Mouse (Mus musculus): ENCODE results near the gene Fgfr4. TPM values are rescaled to one million over a fixed set of nuclear protein-coding genes. Genes with fewer than 3 reads are reported as not detected.

Gene Fgfr4
- polyA plus RNA-seq, 1 experiment from 2014 or later: 0.80 TPM

DNA sequence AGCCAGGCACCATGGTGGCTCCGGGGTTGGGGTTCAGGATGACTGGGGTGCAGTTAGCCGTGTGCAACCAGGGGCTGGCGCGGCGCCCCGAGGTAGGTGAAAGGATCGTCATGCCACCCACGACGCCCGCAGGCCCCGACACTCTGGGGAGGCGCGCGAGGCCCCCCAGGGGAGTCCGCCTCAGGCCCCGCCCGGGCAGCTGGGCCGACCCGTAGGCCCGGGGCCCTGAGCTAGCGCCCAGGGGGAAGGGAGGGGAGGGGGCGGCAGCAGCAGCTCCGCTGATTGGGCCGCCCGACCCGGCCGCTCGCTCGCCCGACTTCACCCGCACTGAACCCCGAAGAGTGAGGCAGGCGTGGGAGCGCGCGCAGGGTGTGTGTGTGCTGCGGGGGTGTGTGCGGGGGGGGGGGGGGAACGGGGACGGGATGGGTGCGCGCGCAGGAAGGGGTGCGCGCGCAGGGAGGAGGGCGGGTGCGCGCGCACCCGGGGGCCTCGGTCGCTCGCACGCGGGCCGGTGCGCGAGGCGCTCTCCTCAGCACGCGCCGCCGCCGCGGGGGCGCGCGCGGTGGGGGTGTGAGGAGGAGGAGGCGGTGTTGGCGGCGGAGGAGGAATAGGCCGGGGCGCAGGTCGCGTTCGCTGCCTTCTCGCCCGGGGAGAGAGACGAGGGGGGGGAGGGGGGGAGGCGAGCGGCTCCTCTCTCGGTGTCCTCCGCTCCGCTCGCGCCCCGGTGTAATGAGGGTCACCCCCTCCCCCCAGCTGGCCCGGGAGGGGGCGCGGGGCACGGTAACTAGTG is 59.0 kb downstream of the Fgfr4 start:
- H3K4me3 ChIP-seq (ENCODE audit: low read length): peak overlapping the region; percentile 82
- no peaks in the 10 kb centered on the region for H3K9me3 ChIP-seq (replicated peaks; ENCODE audit: control insufficient read depth, low read length)
- H3K27me3 ChIP-seq (ENCODE audit: control insufficient read depth, insufficient read depth, low read length): no peaks in the 10 kb centered on the region
- WGBS: under 1% methylated on average over 34 of the region's 93 CpGs
- peak; percentile 81 for ATAC-seq (replicated peaks; ENCODE audit: extremely low read depth, insufficient read depth, low FRiP score)
- H3K4me2 ChIP-seq (ENCODE audit: low read depth, low read length): peak overlapping the region; percentile 80
- peak overlapping the region; percentile 99 for H3K9ac ChIP-seq (ENCODE audit: low read length)
- peaks cover 35% of the 10 kb centered on the region for H3K4me1 ChIP-seq (ENCODE audit: control insufficient read depth, insufficient read depth, low read length)
- H3K36me3 ChIP-seq (ENCODE audit: control insufficient read depth, insufficient read depth): peaks cover 14% of the 10 kb centered on the region
- H3K27ac ChIP-seq (ENCODE audit: low read length): peak overlapping the region; percentile 98

DNA sequence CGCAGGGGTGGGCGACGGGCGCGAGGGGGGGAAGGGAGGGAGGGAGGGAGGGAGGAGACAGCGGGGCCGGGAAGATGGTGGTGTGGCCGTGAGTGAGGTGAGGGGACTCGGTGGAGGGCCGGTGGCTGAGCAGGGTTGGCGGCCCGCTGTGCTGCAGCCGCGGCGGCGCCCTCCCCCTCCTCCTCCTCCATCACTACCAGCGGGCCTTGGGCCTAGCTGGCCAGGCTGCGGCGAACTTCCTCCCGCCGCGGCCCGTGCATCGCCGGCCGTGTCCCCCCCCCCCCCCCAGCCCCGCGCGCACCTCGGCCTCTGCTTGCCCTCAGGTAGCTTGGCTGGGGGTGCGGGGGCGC is 59.5 kb downstream of the Fgfr4 start:
- Histone ChIP-seq H3K4me2 (ENCODE audit: low read depth, low read length) (peak overlapping the region; percentile 80), H3K27me3 (ENCODE audit: control insufficient read depth, insufficient read depth, low read length) (no peaks in the 10 kb centered on the region), H3K27ac (ENCODE audit: low read length) (peak overlapping the region; percentile 98), H3K9ac (ENCODE audit: low read length) (peak overlapping the region; percentile 99), H3K9me3 (replicated peaks; ENCODE audit: control insufficient read depth, low read length) (no peaks in the 10 kb centered on the region), H3K4me1 (ENCODE audit: control insufficient read depth, insufficient read depth, low read length) (peaks cover 38% of the 10 kb centered on the region), H3K36me3 (ENCODE audit: control insufficient read depth, insufficient read depth) (peaks cover 15% of the 10 kb centered on the region), H3K4me3 (ENCODE audit: low read length) (peak overlapping the region; percentile 82)
- peak; percentile 24; the same call in 1 of the 2 replicates for ATAC-seq (replicated peaks; ENCODE audit: extremely low read depth, insufficient read depth, low FRiP score)
- whole genome bisulfite sequencing: 1% methylated on average over 13 of the region's 32 CpGs

DNA sequence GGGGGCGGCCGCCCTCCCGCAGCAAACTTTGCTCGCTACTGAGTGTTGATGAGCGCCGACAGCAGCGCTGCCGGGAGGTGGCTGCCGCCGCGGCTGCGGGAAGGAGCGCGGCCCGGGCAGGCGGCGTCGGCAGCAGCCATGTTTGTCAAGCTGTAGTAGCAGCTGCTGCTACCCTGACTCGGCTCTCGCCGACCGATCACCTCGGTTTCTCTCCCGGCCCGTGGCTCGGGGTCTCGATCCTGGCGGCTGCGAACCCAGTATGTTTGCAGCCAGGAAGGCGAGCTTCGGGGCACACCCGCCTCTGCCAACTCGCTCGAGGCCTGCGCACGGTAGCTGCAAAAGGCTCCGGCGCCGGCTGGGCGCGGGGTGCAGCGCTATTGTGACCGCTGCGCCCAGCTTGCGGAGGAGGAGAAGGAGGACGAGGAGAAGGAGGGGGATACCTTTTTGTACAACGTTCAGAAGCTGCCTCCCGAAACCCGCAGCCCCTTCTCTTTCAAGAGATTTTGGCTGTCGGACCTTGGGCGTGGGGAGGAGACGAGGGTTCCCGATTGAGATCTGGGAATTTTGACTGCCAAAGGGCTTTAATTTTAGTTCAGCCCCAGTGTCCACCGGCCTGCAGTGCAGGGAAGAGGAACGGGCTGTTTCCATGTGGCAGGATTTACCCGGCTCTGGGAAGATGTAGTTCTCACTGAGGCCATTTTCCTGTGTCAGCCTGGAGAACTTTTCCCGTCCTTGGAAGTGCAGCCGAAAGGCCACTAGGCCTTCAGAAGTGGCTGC is 60.1 kb downstream of the Fgfr4 start:
- no peaks in the 10 kb centered on the region for H3K9me3 ChIP-seq (replicated peaks; ENCODE audit: control insufficient read depth, low read length)
- peak overlapping the region; percentile 82 for H3K4me3 ChIP-seq (ENCODE audit: low read length)
- 0 out of 2 replicates have a peak, but pooled peaks have one; percentile 0 for ATAC-seq (replicated peaks; ENCODE audit: extremely low read depth, insufficient read depth, low FRiP score)
- peak overlapping the region; percentile 80 for H3K4me2 ChIP-seq (ENCODE audit: low read depth, low read length)
- peak overlapping the region; percentile 98 for H3K27ac ChIP-seq (ENCODE audit: low read length)
- peaks cover 18% of the 10 kb centered on the region for H3K36me3 ChIP-seq (ENCODE audit: control insufficient read depth, insufficient read depth)
- peaks cover 38% of the 10 kb centered on the region for H3K4me1 ChIP-seq (ENCODE audit: control insufficient read depth, insufficient read depth, low read length)
- WGBS: under 1% methylated on average over 58 of the region's 58 CpGs
- H3K27me3 ChIP-seq (ENCODE audit: control insufficient read depth, insufficient read depth, low read length): no peaks in the 10 kb centered on the region
- peak overlapping the region; percentile 99 for H3K9ac ChIP-seq (ENCODE audit: low read length)

DNA sequence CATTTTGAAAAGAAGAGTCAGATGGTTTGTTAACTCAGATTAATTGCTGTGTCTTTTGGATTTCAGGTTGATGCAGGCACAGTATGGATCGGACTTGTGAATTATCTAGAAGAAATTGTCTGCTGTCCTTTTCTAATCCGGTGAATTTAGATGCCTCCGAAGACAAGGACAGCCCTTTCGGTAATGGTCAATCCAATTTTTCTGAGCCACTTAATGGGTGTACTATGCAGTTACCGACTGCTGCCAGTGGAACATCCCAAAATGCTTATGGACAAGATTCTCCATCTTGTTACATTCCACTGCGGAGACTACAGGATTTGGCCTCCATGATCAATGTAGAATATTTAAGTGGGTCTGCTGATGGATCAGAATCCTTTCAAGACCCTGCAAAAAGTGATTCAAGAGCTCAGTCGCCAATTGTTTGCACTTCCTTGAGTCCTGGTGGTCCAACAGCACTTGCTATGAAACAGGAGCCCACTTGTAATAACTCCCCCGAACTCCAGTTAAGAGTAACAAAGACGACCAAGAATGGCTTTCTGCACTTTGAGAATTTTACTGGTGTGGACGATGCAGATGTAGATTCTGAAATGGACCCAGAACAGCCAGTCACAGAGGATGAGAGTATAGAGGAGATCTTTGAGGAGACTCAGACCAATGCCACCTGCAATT is 60.8 kb downstream of the Fgfr4 start:
- no peaks in the 10 kb centered on the region for H3K9me3 ChIP-seq (replicated peaks; ENCODE audit: control insufficient read depth, low read length)
- peak overlapping the region; percentile 98 for H3K27ac ChIP-seq (ENCODE audit: low read length)
- 59% methylated on average over 10 of the region's 10 CpGs for WGBS
- peaks cover 43% of the 10 kb centered on the region for H3K4me1 ChIP-seq (ENCODE audit: control insufficient read depth, insufficient read depth, low read length)
- H3K27me3 ChIP-seq (ENCODE audit: control insufficient read depth, insufficient read depth, low read length): no peaks in the 10 kb centered on the region
- peak overlapping the region; percentile 99 for H3K9ac ChIP-seq (ENCODE audit: low read length)
- peak overlapping the region; percentile 82 for H3K4me3 ChIP-seq (ENCODE audit: low read length)
- peaks cover 21% of the 10 kb centered on the region for H3K36me3 ChIP-seq (ENCODE audit: control insufficient read depth, insufficient read depth)
- H3K4me2 ChIP-seq (ENCODE audit: low read depth, low read length): peak overlapping the region; percentile 80
- ATAC-seq (replicated peaks; ENCODE audit: extremely low read depth, insufficient read depth, low FRiP score): no peak

Other genes with a start within 250 kb of the Fgfr4 start
- gene Unc5a, start 203.2 kb upstream of the Fgfr4 start, polyA plus RNA-seq (2015; fragmentation: Nextera tagmentation; extraction: Ambion mirVana): 1.5 and 1.7 TPM in 2 replicates
- gene Hk3, start 131.3 kb upstream of the Fgfr4 start, polyA plus RNA-seq (2015; fragmentation: Nextera tagmentation; extraction: Ambion mirVana): 0.59 and 0.72 TPM in 2 replicates
- 19.0 and 22.0 TPM in 2 replicates for gene Uimc1, start 52.3 kb upstream of the Fgfr4 start, polyA plus RNA-seq (2015; fragmentation: Nextera tagmentation; extraction: Ambion mirVana)
- gene Zfp346, start 47.3 kb upstream of the Fgfr4 start, polyA plus RNA-seq (2015; fragmentation: Nextera tagmentation; extraction: Ambion mirVana): 19.1 and 20.6 TPM in 2 replicates
- not detected in 2 replicates for gene Gm17617, start 19.1 kb upstream of the Fgfr4 start, polyA plus RNA-seq (2015; fragmentation: Nextera tagmentation; extraction: Ambion mirVana)
- gene Nsd1, start 57.1 kb downstream of the Fgfr4 start, polyA plus RNA-seq (2015; fragmentation: Nextera tagmentation; extraction: Ambion mirVana): 38.1 and 40.5 TPM in 2 replicates
- 339 and 346 TPM in 2 replicates for gene Prelid1, start 167.9 kb downstream of the Fgfr4 start, polyA plus RNA-seq (2015; fragmentation: Nextera tagmentation; extraction: Ambion mirVana)
- gene Rab24, start 169.3 kb downstream of the Fgfr4 start, polyA plus RNA-seq (2015; fragmentation: Nextera tagmentation; extraction: Ambion mirVana): 67.4 and 74.8 TPM in 2 replicates
- 29.2 and 29.4 TPM in 2 replicates for gene Mxd3, start 177.2 kb downstream of the Fgfr4 start, polyA plus RNA-seq (2015; fragmentation: Nextera tagmentation; extraction: Ambion mirVana)
- 84.2 and 84.5 TPM in 2 replicates for gene Lman2, start 210.1 kb downstream of the Fgfr4 start, polyA plus RNA-seq (2015; fragmentation: Nextera tagmentation; extraction: Ambion mirVana)
- 1.4 and 2.4 TPM in 2 replicates for gene Rgs14, start 217.1 kb downstream of the Fgfr4 start, polyA plus RNA-seq (2015; fragmentation: Nextera tagmentation; extraction: Ambion mirVana)
- not detected in 2 replicates for gene Slc34a1, start 245.5 kb downstream of the Fgfr4 start, polyA plus RNA-seq (2015; fragmentation: Nextera tagmentation; extraction: Ambion mirVana)